Mouse (Mus musculus): ENCODE results near the gene Ston2. TPM values are rescaled to one million over a fixed set of nuclear protein-coding genes. Genes with fewer than 3 reads are reported as not detected.
A peak's percentile ranks its signal among the peaks of the same experiment; 100 is the strongest.
"Not testable (repeated sequence)": the region's sequence is repeated elsewhere in the genome, so short reads cannot be mapped to it uniquely, and the experiment has no call there.

Gene Ston2
- total RNA-seq, 2 experiments from 2014 or later = 4.9 to 10.2 TPM

- no peak for DNase-seq
Observed at GRCm38 (mm10) chr12:91791822-91792221, 3.6 kb upstream of the Ston2 start.

GRCm38 (mm10) chr12:91789801-91790200, 1.6 kb upstream of the Ston2 start:
- DNase-seq = peak; percentile 53 to 70

DNA sequence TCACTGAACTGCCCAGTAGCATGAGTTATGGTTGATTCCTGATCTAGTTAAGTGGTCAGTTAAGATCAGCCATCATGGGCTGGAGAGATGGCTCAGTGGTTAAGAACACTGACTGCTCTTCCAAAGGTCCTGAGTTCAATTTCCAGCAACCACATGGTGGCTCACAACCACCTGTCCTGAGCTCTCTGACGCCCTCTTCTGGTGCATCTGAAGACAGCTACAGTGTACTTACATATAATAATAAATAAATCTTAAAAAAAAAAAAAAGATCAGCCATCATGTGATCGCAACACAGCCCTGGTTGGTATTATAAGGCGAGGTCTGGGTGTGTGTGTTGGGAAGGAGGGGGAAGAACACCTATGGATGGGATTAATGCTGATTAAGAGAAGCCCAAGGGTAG, 259 bp upstream of the Ston2 start:
- not testable (repeated sequence) for DNase-seq

- peak; percentile 30 to 47 for DNase-seq
Observed at GRCm38 (mm10) chr12:91786355-91786754, 1.8 kb downstream of the Ston2 start.

- DNase-seq = no peak
Observed at GRCm38 (mm10) chr12:91781432-91781831, 6.8 kb downstream of the Ston2 start.

DNA sequence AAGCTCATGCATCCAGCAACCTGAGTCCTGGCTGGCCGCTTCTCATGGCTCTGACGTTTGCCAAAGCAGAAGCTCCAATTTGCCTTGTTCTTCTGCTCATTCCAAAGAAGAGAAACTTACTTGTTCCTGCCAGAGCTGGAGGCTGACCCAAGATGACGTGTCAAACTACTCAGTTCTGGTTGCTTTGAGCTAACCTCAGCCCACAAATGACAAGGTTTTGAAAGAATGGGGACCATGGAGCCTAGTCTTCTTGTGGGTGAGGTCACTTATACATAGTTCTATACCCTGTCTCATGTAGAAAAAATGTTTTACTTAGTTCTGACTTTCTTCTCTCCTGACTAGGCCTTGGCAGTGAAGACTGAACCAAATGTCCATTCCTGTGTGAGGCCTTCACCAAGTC, 7.7 kb downstream of the Ston2 start:
- no peak for DNase-seq

GRCm38 (mm10) chr12:91779004-91779365, 9.2 kb downstream of the Ston2 start:
- DNase-seq = peak; percentile 88

GRCm38 (mm10) chr12:91778211-91779003, 9.8 kb downstream of the Ston2 start:
- DNase-seq = peak; percentile 57 to 61

GRCm38 (mm10) chr12:91776342-91776741, 11.8 kb downstream of the Ston2 start:
- no peak for DNase-seq

DNA sequence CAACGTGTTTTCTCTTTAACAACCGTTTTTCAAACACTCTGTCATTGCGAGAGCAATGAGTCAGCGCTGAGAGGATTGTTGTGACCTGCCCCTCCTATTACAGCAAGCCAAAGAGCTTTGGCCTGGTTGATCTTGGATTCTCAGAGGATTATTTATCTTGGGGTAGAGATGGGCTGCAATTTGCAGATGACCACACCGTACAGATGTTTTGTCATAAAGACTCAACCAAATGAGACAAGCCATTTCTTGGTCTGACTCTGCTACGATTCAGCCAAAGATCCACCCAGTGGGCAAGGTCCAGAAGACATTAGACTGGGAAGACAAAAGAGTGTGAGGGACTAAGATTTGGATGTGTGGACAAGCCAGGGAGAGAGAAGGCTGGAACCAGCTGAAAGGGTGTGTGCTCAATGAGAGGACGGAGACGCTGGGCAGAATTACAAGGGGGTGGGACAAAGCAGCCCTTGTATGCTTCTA, 13.3 kb downstream of the Ston2 start:
- peak; percentile 42 to 48 for DNase-seq

DNA sequence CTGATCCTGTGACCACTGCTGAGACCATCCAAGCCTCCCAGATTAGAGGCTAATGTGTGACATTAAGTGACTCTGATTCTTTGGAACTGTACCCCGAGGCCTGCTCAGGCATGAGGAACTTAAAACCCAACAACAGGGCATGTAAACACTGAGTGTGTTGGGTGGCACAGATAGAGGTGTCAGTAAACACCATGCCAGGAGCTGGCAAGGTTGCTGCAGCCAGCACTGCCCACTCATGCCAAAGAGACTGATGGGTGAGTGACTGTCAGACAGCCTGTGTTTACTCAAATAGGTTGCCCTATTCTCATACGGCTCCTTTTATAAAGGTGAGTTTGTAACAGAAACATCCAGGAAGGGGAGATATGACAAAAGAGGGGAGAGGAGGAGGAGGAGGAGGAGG, 19.3 kb downstream of the Ston2 start:
- no peak for DNase-seq

- no peak for DNase-seq
Observed at GRCm38 (mm10) chr12:91768176-91768575, 20.0 kb downstream of the Ston2 start.

- peak; percentile 70 to 81 for DNase-seq
Observed at GRCm38 (mm10) chr12:91766338-91767107, 21.7 kb downstream of the Ston2 start.

- no peak for DNase-seq
Observed at GRCm38 (mm10) chr12:91765504-91765903, 22.7 kb downstream of the Ston2 start.

- DNase-seq = peak in 1 of 2 experiments; percentile 23
Observed at GRCm38 (mm10) chr12:91765054-91765453, 23.1 kb downstream of the Ston2 start.

DNA sequence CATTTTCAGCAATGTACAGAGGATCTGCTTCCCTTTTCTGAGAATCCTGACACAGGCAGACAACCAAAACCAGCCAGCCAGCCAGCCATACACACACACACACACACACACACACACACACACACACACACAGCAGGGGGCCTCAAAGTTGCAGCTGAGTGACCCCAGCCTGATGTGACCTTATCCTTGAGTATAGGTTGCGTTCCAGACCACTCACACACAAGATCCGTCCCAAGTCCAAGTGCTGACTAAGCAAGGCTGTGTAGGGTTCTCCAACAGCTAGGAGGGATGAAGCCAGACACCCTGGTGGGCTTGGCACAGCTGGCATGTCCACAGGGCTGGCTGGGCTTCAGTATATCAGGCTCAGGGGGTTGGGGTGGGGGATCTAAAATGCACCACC, 23.7 kb downstream of the Ston2 start:
- DNase-seq = no peak

DNA sequence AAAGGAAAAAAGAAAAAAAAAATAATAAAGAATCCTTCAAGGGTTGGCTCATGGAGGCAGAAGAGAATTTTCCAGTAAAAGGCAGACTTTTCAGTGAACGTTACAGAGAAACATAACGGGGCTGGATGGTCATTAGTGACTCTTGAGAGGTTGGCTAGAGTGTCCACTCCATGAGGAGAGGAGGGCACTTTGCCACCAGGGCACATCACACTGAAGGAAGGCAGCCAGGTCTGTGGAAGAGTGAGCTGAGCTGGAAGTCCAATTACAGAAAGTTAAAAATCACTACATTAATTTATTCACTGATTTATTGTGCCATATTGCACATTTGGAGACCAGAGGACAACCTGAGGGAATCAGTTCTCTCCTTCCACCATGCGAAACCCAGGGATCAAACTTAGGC, 28.4 kb downstream of the Ston2 start:
- DNase-seq = no peak

DNA sequence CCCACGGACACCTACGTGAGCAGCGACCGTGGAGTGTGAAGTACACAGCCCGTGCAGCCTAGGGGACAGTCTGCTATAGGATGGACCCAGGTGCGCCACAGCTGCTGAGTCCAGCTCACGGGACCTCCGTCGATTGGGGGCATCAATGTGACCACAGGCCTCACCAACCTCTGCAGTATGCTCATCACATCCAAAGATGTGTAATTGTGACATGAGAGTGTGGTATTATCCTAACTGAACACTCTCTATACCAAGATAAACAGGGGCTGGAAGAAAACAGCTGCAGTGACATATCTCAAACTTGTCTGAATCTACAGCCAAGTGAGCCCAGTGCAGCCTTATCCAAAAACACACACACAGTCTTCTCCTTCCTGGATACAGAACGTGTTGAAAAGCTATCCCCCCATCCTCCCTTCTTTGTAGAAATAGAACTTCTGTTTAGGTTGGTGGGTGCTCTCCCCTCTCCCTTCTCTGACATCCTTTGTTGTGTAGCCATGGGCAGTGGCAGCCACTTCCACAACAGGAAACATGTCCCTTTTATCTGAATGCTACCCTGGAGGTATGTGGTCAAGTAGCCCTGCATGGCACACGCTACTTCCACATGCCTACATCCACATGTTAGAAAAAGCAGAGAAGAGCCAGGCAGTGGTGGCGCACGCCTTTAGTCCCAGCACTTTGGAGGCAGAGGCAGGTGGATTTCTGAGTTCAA, 30.2 kb downstream of the Ston2 start:
- DNase-seq = no peak

- peak in 1 of 2 experiments; percentile 22 for DNase-seq
Observed at GRCm38 (mm10) chr12:91756562-91757166, 31.5 kb downstream of the Ston2 start.

- DNase-seq = no peak
Observed at GRCm38 (mm10) chr12:91754606-91755005, 33.6 kb downstream of the Ston2 start.

DNA sequence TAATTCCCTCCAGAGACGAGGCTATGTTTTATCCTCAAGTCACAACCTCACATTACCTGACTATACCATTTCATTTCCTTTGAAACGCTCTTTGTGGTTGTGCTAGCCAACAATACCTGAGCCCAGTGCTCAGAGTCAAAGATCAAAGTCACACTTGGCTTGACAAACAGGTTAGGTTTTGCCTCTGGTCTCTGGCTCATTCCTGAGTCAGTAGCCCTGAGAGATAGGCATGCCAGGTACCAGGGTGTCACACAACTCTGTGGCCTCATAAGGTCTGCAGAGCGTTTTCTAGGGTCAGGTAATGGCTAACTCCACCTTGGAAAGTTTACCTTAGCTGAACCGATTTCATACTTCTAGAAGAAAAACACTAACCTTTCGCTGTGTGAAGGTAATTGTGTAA, 35.5 kb downstream of the Ston2 start:
- DNase-seq = no peak

- DNase-seq = no peak
Observed at GRCm38 (mm10) chr12:91751893-91752597, 36.1 kb downstream of the Ston2 start.

Measured in adrenal gland, postnatal 36 days (tissue).